Mouse (Mus musculus) liver, adult 2 months (tissue): ENCODE results near the gene Zmat5.

Source experiments
- CTCF ChIP-seq: fragments of 200-500 bp; IDR thresholded peaks from 2 replicates; pipeline ENCODE4 v1.5.1; 2011; ENCODE audit warnings: low read depth, low read length, control low read depth
- POLR2A ChIP-seq: fragments of 200-500 bp; IDR thresholded peaks from 2 replicates; pipeline ENCODE4 v1.6.1; 2011; ENCODE audit warnings: low read length, control low read depth; ENCODE audit not compliant: insufficient read depth; ENCODE audit errors: extremely low read depth

DNA sequence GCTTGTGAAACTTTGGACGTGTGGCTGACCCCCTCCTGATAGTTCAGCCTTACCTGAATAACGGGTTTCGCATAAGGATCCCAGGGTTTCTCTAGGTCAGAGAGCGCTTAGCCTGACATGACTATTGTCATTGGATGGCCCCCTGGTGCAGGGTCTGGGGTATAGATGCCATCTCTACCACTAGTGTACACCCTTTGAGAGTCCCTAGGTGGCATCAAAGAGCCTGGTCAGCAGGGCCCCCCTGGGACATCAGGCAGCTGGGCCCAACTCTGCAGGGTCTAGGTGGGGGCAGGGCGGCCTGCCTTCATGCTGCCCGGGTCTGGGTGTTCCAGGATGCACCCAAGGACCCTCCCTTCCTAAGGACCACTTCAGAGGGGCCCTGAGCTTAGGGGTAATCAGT lies 31.9 kb downstream of the Zmat5 start:
- no peak for TF ChIP-seq POLR2A
- TF ChIP-seq CTCF: no peak
